Mouse (Mus musculus) thymus, postnatal 4 days (tissue): ENCODE measurements at regions not wholly inside any gene's neighbourhood (a gene's known extent, or its start where the extent isn't known, plus 50 kb on each side); places are given as distances from the start of the nearest gene placed in this dataset.

Experiments
- DNase-seq: peaks from one replicate; pipeline ENCODE4 v3.0.0; 2021

DNA sequence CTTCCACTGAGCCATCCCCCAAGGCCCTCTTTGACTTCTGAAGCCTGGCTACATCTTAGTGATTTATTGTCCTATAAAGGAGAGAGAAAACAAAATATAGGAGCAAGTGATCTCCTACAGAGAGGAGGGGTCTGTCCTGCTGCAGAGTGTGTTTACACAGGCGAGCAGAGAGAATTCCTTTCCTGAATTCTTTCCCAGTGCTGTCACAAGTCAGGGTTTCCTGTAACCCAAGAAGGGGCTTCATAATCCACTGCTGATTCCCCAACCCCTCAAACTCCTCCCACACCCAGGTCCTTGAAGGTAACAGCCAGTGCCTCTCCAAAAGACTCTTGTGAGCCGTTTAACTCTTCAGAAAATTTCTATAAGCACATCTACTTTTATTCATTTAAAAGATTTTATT lies 66.8 kb upstream of the Tpm1 start:
- DNase-seq, result no peak

DNA sequence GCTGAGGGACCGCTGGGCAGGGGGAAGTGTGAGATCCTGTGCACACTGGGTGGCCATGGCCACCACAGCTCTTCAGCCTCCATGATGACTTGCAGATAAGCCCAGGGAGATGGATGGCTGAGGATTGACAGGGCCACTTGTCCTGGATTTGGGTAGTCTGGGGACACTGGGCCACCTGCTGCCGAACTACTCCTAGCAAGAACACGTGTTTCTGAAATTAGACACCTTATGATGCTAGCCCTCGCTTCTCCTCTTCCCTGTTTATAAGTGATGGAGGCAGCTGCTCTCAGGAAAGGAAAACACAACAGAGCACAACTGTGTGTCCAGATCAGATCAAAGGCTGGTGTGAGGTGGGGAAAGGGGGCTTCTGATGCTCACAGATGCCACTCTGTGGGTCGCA lies 64.9 kb upstream of the Tpm1 start:
- no peak for DNase-seq

DNA sequence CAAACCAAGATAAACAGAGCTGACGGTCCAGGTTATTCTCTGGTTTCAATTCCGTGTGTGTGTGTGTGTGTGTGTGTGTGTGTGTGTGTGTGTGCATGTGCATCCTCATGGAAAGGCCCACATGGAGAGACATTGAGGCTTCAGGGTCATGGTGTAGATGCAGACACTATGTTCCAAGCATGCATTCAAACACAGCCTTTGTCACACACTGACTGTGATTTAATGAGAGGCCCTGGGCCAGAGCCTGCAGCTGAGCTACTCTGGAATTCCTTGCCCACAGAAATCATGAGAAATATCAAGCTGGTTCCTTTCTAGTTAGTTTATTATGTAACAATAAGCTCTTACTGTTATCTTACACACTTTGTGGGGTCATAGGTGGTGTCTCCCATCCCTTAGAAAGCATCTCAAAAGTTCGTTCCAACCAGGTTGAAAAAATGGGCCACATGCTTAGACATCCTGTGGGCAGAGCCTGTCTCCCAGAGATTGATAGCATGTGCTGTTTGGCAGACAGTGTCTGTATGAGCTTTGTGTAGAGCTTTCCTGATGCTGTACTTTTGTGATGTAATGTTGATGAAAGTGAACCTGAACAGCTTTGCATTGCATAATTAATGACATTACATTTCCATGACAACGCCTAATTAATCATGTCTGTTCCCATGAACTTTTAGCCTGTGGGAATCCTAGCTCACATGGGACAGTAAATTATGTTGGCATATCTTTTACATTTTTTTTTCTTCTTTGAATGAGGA lies 62.8 kb upstream of the Tpm1 start:
- DNase-seq, result no peak

DNA sequence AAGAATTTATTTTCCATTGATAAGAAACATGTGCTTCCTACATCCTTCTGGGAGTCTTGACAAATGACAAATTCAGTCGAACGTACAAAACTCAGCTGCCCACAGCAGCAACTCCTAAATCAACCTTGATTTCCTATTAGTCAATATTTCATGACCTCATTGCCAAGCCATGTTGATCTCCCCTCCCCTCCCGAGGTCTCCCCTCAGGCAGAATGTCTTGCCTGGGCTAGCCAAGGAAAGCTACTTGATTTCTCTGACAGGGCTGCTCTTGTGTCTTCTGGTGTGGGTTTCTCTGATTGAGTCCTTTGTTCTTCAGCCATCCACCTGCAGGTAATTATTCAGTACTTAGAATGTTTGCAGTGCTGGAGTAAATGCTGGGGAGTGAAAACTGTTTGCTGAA lies 58.7 kb upstream of the Tpm1 start:
- DNase-seq, result no peak

DNA sequence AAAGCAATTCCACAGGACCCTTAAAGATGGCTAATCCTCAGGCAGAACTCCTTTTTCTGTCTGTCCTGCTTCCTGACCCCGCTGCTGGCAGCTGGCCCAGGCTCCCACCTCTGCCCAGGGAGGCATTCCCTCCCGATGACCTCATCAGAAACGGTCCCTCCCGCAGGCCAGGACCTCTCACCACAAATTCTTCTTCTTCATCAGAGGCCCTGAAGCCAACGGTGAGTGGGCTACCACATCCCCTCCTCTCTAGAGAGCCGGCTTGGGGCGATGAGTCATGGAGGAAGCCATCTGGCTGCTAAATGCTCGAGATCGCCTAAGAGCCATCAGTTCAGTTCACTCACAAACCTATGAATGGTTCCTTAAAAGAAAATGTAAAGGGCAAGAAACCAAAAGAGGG lies 56.7 kb upstream of the Tpm1 start:
- no peak for DNase-seq

DNA sequence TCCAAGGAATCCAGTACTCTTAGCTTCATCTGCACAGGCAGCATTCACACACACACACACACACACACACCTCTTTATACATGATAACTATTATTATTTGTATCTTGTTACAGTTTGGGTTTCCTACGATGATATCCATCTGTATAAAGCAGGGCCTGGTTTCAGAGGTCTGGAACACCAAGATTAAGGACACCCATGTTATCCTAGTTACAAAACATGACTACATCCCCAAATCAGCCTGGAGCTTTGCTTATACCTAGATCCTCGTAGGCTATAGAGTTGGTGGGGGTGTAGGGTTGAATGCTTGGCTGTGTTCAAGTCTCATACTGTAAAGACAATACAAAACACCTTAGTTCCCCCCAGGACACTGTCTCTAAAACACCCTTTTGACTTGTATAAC lies 56.0 kb upstream of the Tpm1 start:
- DNase-seq, result no peak

DNA sequence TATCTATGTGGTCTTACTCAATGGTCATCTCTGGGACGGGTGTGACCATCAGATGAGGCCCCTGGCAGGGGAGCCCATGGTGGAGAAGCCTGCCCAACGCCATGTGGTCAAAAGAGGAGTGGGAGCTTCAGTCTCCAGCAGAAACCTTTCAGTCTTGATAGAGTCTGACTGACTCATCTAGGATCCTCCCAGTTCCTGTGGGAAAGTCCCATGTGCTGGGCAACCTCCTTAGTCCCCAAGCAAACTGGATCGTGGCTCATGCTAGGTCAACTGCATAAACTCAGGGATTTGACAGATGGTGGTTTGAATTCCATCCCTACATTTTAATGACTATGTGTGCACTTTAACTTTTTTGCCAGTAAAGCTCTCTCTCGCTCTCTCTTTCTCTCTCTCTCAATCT lies 55.4 kb upstream of the Tpm1 start:
- no peak for DNase-seq

DNA sequence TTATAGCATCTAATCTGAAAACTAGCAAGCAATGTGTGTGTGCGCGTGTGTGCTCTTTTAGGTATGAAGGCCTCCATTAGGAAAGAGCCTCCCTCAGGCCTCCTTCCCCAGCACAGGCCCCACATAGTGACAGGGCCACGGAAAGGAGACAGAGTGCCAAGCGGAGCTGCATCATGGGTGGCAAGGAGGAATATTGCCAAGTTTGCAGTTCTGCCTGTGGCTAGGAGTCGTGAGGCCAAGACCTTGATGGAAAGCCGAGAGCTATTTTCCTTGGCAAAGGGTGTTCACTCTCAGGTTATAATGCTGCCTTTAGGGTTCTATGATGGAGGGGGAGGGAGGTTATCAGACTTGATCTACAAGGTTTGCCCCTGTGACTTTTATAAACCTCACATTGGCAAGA lies 53.4 kb upstream of the Tpm1 start:
- DNase-seq, result no peak

DNA sequence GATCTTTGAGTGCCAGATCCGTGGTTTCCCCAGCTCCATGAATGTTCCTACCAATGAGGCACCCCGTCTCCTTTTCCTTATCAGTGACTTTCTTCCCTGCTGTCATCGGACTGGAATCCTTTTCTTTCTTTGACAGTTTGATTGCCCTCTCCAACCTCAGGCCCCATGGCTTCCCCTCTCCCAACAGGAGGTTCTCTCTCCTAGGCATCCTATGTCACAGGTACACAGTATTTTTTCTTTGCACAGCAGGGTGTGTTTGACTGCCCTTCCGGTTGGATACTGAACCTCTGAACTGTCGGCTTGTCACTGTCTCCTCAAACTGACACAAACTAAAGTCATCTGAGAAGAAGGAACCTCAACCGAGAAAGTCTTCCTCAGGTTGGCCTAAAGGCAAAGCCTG lies 50.3 kb upstream of the Tpm1 start:
- no peak for DNase-seq
